Mouse (Mus musculus): ENCODE results near the gene Slc22a14.

DNA sequence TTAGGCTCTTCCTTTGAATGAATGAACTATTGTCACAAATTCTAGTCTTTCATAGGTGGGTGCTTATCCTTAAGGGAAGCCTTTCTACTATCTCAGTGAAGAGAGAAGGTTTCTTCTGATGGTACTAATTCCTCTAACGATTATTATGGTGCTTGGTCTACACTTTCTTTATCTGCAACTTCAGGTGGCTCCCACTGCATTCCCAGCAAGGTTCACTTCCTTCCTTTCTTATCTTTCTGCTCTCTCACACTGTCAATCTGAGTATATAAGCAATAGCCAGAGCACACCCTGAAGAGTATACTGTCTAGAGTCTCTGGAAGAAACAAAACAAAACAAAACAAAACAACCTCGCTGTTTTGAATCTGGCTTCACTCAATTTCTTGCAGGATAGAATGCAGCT, 145.7 kb downstream of the Slc22a14 start:
- TF ChIP-seq POLR2A (IDR thresholded peaks at IDR 0.05; ENCODE audit: low read depth, low read length): no peak
- no peak for TF ChIP-seq CTCF (IDR thresholded peaks at IDR 0.05; ENCODE audit: extremely low read depth, insufficient read length, insufficient replicate concordance, low read depth, low read length)
